Mouse (Mus musculus): Measurements from ENCODE around the gene Skil.
"Not testable (repeated sequence)": the region's sequence is repeated elsewhere in the genome, so short reads cannot be mapped to it uniquely, and the experiment has no call there.

Skil gene

DNA sequence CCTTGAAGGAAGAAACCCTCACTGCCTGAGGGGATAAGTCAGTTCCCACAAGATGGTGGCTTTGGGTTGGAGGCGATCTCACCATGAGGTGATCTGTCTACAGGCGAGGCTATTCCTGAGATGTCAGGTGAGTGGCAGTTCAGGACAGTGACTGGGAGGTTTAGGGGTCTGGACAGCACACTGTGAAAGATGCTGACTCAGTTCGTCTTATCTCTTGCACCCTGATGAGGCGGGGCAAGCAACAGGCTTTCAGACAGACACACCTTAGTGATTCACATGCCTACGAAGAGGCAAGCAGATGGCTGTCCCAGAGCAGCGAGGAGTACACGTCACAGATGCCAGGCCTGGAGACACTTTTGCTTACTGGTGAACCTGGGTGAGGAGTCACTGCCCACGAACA, 39.4 kb downstream of the Skil start:
- DNase-seq, result no peak

DNA sequence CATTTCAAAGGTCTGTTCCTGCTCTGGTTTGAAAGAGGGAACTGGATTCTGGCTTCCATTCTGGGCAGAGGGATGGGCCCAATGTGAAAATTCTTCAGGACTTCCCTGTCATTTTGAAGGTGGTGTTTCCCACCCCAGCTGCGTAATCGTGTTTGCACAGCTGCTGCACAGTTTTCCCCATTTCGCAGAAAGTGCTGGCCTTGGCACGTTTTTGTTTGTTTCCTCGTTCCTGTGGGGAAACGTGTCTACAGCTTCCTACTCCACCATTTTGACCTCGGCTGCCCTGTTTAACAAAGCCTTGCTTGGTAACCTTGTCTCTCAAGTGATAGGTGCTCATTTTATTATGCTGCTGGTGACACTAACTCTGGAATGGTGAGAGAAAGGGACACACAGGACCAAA, 39.8 kb downstream of the Skil start:
- no peak for DNase-seq

DNA sequence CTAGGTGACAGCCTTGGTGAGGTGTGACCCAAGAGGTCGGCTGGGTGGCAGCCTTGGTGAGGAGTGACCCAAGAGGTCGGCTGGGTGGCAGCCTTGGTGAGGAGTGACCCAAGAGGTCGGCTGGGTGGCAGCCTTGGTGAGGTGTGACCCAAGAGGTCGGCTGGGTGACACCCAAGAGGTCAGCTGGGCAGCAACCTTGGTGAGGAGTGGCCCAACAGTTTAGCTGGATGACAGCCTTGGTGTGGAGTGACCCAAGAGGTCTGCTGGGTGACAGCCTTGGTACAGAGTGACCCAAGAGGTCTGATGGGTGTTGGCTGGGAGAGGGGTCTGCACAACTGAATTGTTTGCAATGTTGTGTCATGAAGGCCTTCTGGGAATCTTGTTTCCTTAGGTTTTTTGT, 41.7 kb downstream of the Skil start:
- not testable (repeated sequence) for DNase-seq

DNA sequence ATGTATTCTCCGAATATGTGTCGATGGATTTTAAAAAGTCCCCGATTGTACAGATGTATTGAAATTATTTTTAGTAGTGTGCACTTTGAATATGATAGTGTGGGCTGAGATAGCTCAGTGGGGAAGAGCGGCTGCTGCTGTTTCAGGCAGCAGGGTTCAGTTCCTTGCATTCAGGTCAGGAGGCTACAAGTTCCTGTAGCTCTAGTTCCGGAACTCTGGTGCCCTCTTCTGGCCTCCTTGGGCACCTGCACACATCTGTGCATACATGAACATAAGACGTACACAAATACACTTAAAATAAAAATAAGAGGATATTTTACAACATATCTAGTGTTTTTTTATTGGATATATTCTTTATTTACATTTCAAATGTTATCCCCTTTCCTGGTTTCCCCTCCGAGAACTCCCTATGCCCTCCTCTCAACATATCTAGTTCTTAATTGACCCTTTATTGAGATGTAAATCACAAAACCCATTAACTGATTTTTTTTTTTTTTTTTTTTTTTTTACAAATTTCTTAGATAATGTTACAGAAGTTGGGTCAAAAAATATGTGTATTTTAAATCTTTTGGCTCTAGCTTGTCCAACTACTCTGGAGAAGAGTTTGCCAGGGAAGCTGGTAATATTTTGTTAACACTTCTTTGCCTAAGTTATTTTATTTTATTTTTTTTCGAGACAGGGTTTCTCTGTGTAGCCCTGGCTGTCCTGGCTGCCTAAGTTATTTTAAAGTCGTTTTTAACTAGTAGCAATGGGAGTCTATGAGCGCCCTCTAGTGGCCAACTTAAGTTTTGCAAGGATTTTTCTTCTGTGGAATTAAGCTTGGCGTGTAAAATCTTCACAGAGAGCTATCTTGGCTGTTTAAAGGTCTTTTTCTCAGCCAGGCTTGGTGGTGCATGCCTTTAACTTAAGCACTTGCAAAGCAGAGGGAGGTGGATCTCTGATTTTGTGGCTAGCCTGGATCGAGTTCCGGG, 43.9 kb downstream of the Skil start:
- peak; percentile 32 for DNase-seq

DNA sequence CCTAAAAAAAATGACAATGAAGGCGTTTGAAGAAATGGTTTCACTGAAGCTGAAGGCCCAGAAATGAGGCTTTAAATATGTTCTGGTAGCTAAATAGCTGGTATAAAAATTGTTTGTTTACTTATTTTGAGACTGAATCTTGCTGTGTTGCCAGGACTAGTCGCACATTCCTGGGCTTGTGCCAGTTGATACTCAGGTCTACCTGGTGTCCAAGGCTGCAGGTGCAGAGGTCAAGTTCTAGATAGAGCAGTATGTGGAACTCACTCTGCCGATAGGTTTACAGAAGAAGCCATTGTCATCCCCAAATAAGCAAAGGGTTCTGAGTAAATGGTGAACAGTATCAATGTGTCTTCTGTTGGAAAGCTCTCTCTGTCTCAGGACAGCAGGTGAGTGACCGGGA, 46.8 kb downstream of the Skil start:
- DNase-seq, result no peak

DNA sequence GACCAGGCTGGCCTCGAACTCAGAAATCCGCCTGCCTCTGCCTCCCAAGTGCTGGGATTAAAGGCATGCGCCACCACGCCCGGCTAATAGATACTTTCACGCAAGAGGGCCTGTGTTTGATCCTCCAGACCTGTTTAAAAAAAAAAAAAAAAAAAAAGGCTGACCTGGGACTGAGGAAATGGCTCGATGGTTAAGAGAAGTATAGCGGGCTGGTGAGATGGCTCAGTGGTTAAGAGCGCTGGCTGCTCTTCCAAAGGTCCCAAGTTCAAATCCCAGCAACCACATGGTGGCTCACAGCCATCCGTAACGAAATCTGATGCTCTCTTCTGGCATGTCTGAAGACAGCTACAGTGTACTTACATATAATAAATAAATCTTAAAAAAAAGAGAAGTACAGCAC, 50.4 kb downstream of the Skil start:
- not testable (repeated sequence) for DNase-seq

DNA sequence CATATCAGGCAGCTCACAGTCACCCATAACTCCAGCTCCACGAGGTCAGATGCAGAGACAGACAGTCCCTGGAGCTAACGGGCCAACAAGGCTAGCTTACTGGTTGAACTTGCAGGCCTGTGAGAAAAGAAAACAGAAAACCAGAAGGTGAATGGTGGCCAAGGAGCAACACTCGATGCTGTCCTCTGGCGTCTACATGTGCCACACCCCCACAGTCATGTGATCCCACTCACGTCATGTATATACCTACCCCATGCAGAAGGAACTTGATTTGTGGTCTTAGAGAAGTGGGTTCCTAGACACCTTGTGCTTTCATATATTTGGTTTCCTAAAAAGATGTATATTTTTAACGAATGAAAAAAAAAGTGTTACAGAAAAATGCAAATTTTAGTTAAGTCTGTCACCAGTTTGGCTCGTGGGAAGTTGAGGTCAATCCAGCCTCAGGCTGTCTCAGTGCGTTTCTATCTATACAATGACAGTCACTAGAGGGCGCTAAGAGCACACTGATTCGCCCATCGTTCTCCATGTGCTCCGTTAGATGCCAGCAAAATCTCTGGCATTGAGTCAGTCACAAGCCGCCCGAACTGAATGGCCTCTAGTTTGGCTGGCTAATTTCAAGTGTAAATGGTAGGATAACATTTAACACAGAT, 50.9 kb downstream of the Skil start:
- DNase-seq, result peak; percentile 69

DNA sequence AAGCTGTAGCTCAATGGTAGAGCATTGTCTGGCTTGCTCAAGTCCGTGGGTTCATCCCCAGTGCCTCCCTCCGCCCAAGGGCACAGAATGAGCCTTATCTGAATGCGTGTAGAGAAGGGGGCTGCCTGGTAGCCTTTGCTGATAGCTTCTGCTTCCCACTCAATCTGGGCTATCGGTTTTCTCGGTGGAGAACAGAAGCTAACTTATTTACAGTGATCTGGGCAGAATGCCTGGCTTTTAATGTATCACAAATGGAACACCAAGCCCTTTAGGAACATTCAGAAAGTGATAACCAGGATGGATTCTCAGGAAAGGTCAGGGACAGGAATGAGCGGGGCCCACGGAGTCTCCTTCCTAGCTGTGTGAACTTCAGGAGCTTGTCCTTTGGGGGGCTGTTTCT, 53.7 kb downstream of the Skil start:
- no peak for DNase-seq

DNA sequence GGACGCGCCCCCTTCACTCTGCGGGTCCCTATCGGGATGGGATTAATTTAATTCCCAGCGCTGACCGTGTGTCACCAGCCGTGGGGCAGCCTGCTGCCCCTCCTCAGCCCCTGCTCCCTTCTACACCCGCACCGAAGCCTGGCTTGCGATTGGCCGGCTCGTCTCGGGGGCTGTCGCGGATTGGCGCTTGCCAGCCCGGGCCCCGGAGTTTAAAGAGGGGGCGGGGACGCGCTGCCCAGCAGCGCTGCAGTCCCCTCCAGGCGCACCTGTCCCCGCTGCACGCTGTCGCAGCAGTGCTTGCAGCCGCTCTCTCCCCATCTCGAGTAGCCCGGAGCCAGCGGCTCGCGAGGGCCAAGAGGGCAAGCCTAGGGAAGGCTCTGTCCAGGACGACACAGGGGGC, 54.8 kb downstream of the Skil start, which contains the start of gene Cldn11:
Gene Cldn11, plus strand, starts transcription at position 215 of the 400 bp plus-strand sequence.
- DNase-seq, result no peak

DNA sequence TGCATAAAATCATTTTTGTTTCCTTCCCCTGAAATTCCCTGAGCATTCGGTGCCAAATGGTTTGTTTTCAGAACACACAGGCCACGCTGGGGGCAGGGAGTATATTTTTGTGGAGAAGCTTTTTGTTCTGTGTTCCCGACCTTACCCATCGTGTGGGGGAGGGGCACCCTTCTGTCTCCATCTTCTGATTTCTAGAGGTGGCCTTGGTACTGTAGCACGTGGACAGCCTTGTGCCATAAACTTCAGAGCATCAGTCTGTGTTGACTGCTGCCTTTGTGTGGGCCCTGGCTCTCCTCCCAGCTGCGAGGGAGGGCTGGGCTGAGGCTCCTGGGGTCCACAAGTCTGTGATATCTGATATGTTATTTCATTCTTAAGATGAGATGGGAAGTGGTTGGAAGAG, 57.2 kb downstream of the Skil start:
- no peak for DNase-seq

DNA sequence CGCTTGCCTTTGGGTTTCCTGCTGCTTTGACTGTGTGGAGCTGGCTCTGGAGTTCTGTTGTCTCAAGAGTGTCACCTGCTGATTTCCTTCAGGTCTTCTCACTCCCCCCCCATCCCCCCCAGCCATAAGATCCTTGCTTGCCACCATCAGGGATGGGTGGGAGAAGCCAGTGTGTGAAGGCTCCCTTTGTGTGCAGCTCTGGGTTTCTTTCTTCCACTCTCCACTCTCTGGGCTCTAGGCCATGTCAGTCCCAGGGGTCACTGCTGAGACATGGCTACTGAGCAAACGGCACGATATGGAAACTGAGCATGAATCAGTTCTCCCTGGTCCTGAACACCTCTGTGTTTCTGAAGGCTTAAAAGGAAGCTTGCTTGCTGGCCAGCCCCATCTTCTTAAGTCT, 61.3 kb downstream of the Skil start:
- DNase-seq, result no peak

DNA sequence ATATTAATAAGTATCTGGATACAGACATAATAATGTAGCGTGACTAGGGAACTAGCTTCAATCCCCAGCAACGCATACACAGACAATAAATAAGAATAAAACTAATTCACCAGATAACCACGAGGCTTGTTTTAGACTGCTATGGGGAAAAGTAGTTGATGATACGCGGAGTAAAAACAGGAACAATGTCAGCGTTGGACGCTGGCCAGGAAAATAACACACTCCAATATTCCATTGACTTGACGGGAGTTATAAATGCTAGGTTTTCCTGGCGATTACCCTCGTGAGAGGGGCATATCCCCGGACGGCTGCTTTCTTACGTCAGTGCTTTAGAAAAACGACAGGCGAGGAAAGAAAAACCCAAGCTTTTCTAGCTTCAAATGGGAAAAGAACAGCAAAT, 62.9 kb downstream of the Skil start:
- DNase-seq, result no peak

DNA sequence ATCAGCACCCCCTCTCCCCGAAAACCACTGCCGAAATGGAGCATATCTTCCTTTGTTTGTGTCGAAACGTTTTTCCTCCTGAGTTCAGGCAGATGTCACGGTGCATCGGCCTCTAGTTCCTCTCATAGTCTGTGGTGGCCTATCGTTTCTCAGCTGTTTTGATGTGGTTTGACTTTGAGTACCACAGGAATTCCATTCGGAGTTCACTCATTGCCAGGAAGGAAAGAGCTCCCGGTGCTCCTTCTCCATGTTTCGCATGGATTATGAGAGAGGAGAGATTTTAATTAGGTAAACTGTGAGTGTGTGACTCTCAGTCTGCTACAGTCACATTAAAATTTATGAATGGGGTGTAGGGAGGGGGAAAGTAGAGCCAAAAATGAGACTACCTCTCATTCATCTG, 65.2 kb downstream of the Skil start:
- no peak for DNase-seq

DNA sequence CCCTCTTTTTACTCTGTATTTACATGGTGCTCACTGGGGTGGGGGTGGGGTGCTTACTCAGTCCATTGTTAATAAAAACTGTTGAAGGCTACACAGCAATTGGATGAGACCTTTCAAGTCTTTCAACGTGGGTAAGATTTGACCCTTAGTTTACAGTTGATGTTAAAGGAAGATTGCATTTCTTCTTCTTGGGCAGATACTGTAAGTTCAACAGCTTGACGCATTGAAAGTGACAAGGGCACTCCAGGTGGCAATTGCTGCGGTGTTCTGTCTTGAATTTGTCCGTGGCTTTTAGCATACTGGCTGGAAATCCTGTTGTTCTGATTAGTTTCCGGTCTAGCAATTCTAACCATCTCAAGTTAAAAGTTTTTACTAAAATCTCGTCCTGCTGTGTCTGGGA, 66.5 kb downstream of the Skil start:
- DNase-seq, result no peak

DNA sequence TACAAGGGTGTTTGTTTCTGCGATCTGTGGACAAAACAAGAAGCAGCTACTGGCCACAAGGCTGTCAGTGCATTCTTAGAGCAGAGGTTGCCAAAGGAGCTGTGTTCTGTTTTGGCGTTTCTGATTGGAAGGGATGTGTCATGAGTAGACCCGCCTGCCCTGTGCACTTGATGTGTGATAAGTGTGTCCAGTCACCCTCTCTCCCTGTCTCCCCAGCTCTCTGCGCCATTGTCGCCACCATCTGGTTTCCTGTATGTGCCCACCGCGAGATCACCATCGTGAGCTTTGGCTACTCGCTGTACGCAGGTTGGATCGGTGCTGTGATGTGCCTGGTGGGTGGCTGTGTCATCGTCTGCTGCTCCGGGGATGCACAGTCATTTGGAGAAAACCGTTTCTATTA, 68.0 kb downstream of the Skil start:
- DNase-seq, result no peak

DNA sequence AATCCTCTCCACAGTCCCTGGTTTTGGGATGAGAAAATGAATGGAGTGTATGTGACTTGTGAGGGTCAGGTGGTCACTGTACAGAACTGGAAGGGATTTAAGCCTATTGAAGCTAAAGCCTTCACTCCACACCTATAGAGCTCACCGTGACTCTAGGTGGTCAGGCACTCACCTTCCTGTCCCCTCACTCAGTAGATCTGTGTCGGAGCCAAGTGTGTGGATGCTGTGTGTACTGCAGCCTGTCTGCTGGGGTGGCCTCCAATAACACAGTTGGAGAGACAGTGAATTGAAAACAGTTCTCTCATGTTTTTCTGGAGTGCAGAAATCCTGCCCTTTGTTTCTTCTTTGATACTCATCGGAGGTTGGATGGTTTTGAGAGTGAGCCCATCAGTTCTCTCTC, 70.9 kb downstream of the Skil start:
- DNase-seq, result no peak

DNA sequence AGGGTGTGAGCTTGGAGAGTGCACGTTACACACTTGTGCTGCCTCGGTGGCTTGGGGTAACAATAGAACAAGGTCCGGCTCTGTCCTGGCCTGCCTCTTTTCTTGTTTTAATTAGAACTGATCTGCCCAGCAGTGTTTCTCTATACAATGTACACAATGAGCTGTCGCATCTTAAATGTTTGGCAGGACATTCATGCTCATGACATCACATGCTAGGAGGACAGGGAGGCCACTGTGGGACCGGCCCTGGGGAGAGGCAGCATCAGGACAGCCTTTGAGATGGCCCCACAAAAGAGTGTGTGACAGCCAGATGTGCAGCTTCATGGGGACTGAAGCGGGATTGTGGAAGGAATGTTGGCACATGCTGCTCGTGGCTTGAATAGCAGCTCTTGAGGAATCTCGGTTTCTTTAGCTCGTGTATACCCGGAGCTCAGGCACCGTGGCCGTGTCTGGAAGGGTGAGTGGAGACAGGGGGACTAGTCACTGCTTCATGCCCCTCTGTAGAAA, 71.6 kb downstream of the Skil start:
- peak; percentile 24 for DNase-seq

Data from cerebellum, adult 11-12 months (tissue).